Mouse (Mus musculus) lung, postnatal 0 days (tissue): Measurements from ENCODE around the gene Ctsa.
A peak's percentile ranks its signal among the peaks of the same experiment; 100 is the strongest.

Experiments used
- CTCF ChIP-seq: IDR thresholded peaks from 2 replicates; pipeline ENCODE4 v1.5.1; 2016; ENCODE audit warnings: antibody characterized with exemption, mild to moderate bottlenecking
- EP300 ChIP-seq: IDR thresholded peaks from 2 replicates; pipeline ENCODE4 v1.6.1; 2016; ENCODE audit warnings: antibody characterized with exemption, mild to moderate bottlenecking, control low read depth

GRCm38 (mm10) chr2:164879228-164879567, 46.5 kb downstream of the Ctsa start, which contains the start of gene Pcif1:
- TF ChIP-seq CTCF (peak; percentile 20; the same call in 1 of the 2 replicates), EP300 (no peak)
